Mouse (Mus musculus): ENCODE results near the gene Erich2. TPM values are rescaled to one million over a fixed set of nuclear protein-coding genes. Genes with fewer than 3 reads are reported as not detected.
"Not testable (repeated sequence)": the region's sequence is repeated elsewhere in the genome, so short reads cannot be mapped to it uniquely, and the experiment has no call there.

The Erich2 gene
- 0.38 and 0.93 TPM in 2 replicates for polyA plus RNA-seq (2016; fragmentation: Nextera tagmentation; extraction: Ambion mirVana)

DNA sequence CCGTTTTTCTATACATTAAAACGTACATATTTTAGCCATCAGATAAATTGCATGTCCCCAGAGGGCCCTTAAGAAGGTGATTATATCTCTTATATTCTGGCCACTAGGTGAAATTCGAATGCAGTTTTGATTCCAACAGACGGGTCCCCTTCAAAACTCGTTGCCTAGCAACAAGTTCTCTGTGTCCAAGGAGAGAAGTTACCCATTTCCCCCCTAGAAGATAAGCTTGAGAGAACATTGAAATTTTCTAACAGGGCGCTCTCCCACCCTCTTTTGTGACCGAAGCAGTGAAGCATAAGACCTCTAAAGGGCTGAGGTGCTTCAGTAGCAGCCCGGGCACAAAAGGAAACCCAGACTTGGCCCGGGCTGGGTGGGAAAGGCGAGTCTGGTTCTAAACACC is at the start of gene Erich2:
Gene Erich2 (plus strand): TSS at position 324 of the 400 bp plus-strand sequence.
- peak within 1 kb of the TSS; percentile 51 for H3K9ac ChIP-seq (replicated peaks)
- peak within 1 kb of the TSS; percentile 54 for H3K4me3 ChIP-seq (replicated peaks)
- peaks cover 5% of the 10 kb centered on the region for H3K4me1 ChIP-seq (replicated peaks)
- peak within 1 kb of the TSS; percentile 78 for H3K4me2 ChIP-seq
- peaks cover 8% of the 10 kb centered on the region for H3K27me3 ChIP-seq
- H3K9me3 ChIP-seq, result no peaks in the 10 kb centered on the region
- WGBS, result 23% methylated on average over 10 of the region's 10 CpGs
- no peaks in the 10 kb centered on the region for H3K36me3 ChIP-seq
- no peak for ATAC-seq (ENCODE audit: insufficient number of reproducible peaks, insufficient read depth, low FRiP score, low TSS enrichment, low read depth)
- H3K27ac ChIP-seq, result no peak within 1 kb of the TSS

- Histone ChIP-seq H3K9me3 (no peaks in the 10 kb centered on the region), H3K27me3 (peaks cover 3% of the 10 kb centered on the region; the same call in 1 of the 2 replicates), H3K4me2 (no peak overlapping the region), H3K27ac (no peak overlapping the region), H3K36me3 (no peaks in the 10 kb centered on the region), H3K4me3 (replicated peaks) (no peak overlapping the region), H3K9ac (replicated peaks) (no peak overlapping the region), H3K4me1 (replicated peaks) (no peaks in the 10 kb centered on the region)
- no peak for ATAC-seq (ENCODE audit: insufficient number of reproducible peaks, insufficient read depth, low FRiP score, low TSS enrichment, low read depth)
- 86% methylated on average over 1 of the region's 1 CpGs for WGBS
Observed at GRCm38 (mm10) chr2:70463606-70464005, 45.0 kb upstream of the Erich2 start.

GRCm38 (mm10) chr2:70471136-70471535 is 37.5 kb upstream of the Erich2 start:
- Histone ChIP-seq H3K36me3 (no peaks in the 10 kb centered on the region), H3K4me1 (replicated peaks) (peaks cover 36% of the 10 kb centered on the region), H3K4me2 (no peak overlapping the region), H3K27me3 (peaks cover 66% of the 10 kb centered on the region), H3K9ac (replicated peaks) (no peak overlapping the region), H3K9me3 (no peaks in the 10 kb centered on the region), H3K27ac (no peak overlapping the region), H3K4me3 (replicated peaks) (no peak overlapping the region)
- no peak for ATAC-seq (ENCODE audit: insufficient number of reproducible peaks, insufficient read depth, low FRiP score, low TSS enrichment, low read depth)
- 7% methylated on average over 5 of the region's 5 CpGs for WGBS

DNA sequence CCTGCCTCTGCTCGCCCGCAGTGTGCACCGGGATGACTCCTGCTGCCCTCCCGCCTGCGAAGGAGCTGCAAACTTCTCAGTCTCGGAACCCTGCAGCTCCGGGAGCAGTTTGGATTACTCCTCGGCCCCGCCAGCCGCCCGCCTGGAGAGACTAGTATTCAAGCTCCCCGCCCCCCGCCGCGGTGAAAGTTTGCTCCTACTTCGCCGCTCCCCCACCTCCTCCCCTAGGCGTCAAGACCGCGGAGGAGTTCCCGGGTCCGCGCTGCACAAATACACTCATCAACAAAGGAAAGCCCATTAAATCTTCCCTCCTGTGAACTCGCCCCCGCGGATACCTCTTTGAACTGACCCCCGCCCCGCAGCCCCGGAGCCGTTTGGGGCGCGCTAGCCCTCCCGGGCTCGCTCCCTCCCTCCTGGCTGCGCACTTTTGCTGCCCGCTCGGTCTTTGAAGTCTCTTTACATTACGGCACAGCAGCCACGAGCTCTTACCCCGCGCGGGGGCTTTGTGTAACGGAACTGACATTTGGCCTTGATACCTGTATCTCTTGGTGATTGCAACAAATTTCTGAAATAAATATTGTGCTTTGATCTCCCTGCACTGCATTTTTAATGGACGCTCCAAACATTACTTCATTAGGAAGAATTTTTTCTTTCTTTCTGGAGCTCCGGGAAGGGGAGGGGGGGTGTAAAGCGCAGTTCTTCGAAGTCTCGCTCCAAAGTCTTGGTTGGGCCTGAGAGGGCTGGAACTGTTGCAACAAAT is 36.6 kb upstream of the Erich2 start:
- Histone ChIP-seq H3K4me2 (peak overlapping the region; percentile 82), H3K9me3 (no peaks in the 10 kb centered on the region), H3K27me3 (peaks cover 75% of the 10 kb centered on the region), H3K9ac (replicated peaks) (peak overlapping the region; percentile 42), H3K36me3 (no peaks in the 10 kb centered on the region), H3K4me3 (replicated peaks) (peak overlapping the region; percentile 45), H3K4me1 (replicated peaks) (peaks cover 45% of the 10 kb centered on the region), H3K27ac (no peak overlapping the region)
- ATAC-seq (ENCODE audit: insufficient number of reproducible peaks, insufficient read depth, low FRiP score, low TSS enrichment, low read depth), result no peak
- WGBS, result 1% methylated on average over 48 of the region's 48 CpGs

GRCm38 (mm10) chr2:70497715-70498318 is 10.8 kb upstream of the Erich2 start:
- 0 out of 2 replicates have a peak, but pooled peaks cover 7% of the 10 kb centered on the region for H3K4me1 ChIP-seq (replicated peaks)
- H3K9ac ChIP-seq (replicated peaks), result no peak overlapping the region
- H3K4me3 ChIP-seq (replicated peaks), result no peak overlapping the region
- ATAC-seq (ENCODE audit: insufficient number of reproducible peaks, insufficient read depth, low FRiP score, low TSS enrichment, low read depth), result no peak
- H3K9me3 ChIP-seq, result no peaks in the 10 kb centered on the region
- no peak overlapping the region for H3K4me2 ChIP-seq
- no peak overlapping the region for H3K27ac ChIP-seq
- WGBS, result 28% methylated on average over 13 of the region's 13 CpGs
- peaks cover 17% of the 10 kb centered on the region for H3K27me3 ChIP-seq
- H3K36me3 ChIP-seq, result no peaks in the 10 kb centered on the region

DNA sequence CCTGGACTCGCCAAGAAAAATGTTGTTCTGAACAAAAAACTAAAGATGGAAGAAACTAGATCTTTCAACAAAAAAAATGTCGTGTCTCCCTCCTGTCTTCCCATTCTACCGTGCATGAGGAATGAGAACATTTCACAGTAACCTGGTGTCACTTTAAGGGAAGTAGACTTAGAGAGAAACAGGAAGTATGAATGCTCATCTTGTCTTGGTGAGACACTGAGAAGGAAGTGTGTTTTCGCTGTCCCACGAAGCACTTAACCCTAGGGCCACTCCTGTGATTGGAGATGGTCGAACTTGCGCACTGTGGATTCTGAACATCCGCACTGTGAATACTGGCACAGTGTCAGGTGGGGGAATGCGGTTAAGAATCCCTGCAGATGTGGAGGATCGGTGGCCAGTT is 5.2 kb upstream of the Erich2 start:
- peaks cover under 1% of the 10 kb centered on the region; the same call in 1 of the 2 replicates for H3K4me1 ChIP-seq (replicated peaks)
- no peak overlapping the region for H3K4me2 ChIP-seq
- no peak overlapping the region for H3K9ac ChIP-seq (replicated peaks)
- 87% methylated on average over 10 of the region's 10 CpGs for WGBS
- no peak for ATAC-seq (ENCODE audit: insufficient number of reproducible peaks, insufficient read depth, low FRiP score, low TSS enrichment, low read depth)
- no peaks in the 10 kb centered on the region for H3K9me3 ChIP-seq
- no peak overlapping the region for H3K27ac ChIP-seq
- no peaks in the 10 kb centered on the region for H3K36me3 ChIP-seq
- no peak overlapping the region for H3K4me3 ChIP-seq (replicated peaks)
- peaks cover 2% of the 10 kb centered on the region for H3K27me3 ChIP-seq

DNA sequence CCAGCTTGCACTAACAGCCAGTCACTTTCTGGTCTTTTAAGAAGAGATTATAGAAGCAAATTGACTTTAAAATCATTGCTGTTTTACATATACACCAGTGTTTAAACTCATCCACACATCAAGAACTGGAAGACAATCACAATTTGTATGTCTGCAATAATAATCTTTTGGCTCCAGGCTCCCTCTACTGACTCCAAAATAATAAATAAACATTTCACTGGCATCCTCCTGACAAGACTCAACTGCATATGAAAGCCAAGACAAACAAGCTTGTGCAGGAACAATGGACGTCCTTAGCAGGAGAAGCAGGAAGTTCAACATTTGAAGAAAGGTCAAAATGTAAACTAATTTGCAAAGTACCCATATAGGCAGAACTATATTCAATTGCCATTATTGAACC is 3.4 kb upstream of the Erich2 start:
- ATAC-seq (ENCODE audit: insufficient number of reproducible peaks, insufficient read depth, low FRiP score, low TSS enrichment, low read depth), result no peak
- Histone ChIP-seq H3K9me3 (no peaks in the 10 kb centered on the region), H3K4me2 (no peak overlapping the region), H3K27ac (no peak overlapping the region), H3K4me3 (replicated peaks) (no peak overlapping the region), H3K36me3 (no peaks in the 10 kb centered on the region), H3K9ac (replicated peaks) (no peak overlapping the region), H3K4me1 (replicated peaks) (peaks cover 5% of the 10 kb centered on the region), H3K27me3 (peaks cover 6% of the 10 kb centered on the region)
- WGBS, result 29% methylated on average over 1 of the region's 1 CpGs

GRCm38 (mm10) chr2:70505896-70506295 is 2.7 kb upstream of the Erich2 start:
- Histone ChIP-seq H3K4me1 (replicated peaks) (peaks cover 5% of the 10 kb centered on the region), H3K27ac (no peak overlapping the region), H3K36me3 (no peaks in the 10 kb centered on the region), H3K4me2 (no peak overlapping the region), H3K27me3 (peaks cover 8% of the 10 kb centered on the region), H3K9ac (replicated peaks) (no peak overlapping the region), H3K4me3 (replicated peaks) (no peak overlapping the region), H3K9me3 (no peaks in the 10 kb centered on the region)
- ATAC-seq (ENCODE audit: insufficient number of reproducible peaks, insufficient read depth, low FRiP score, low TSS enrichment, low read depth), result no peak
- WGBS, result 29% methylated on average over 4 of the region's 4 CpGs

GRCm38 (mm10) chr2:70506372-70506771 is 2.2 kb upstream of the Erich2 start:
- no peak overlapping the region for H3K4me2 ChIP-seq
- no peak overlapping the region for H3K9ac ChIP-seq (replicated peaks)
- H3K27me3 ChIP-seq, result peaks cover 8% of the 10 kb centered on the region
- 62% methylated on average over 2 of the region's 2 CpGs for WGBS
- no peaks in the 10 kb centered on the region for H3K36me3 ChIP-seq
- H3K4me1 ChIP-seq (replicated peaks), result peaks cover 5% of the 10 kb centered on the region
- no peaks in the 10 kb centered on the region for H3K9me3 ChIP-seq
- ATAC-seq (ENCODE audit: insufficient number of reproducible peaks, insufficient read depth, low FRiP score, low TSS enrichment, low read depth), result no peak
- no peak overlapping the region for H3K4me3 ChIP-seq (replicated peaks)
- H3K27ac ChIP-seq, result no peak overlapping the region

DNA sequence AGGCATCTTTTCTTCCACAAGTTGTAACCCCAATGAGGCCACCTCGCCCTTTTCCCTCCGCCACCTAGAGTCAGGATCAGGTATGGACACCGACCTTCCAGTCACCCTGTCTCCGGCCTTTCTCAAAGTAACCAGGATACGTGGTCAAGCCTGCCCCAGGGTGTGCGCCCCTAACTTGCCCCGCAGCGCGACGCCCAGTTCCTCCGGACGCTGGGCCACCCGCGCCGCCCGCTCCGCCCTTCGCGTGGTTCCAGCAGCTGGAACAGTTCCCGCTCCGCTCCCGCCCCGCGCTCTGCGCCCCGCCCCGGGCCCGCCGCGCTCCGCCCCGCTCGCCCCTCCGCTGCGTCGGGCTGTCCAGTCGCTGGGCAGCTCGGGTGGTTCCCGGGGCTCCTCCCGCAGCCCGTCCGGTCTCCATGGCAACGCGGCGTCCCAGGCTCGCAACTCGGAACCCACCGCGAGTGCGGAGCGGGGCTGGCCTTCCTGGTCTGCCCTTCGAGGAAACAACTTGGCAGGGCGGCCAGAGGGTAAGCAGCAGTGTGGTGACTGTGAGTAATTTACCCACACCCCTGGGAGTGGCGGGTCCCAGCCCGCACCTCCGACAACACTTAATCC is 508 bp downstream of the Erich2 start:
- Histone ChIP-seq H3K9ac (replicated peaks) (peak overlapping the region; percentile 51), H3K36me3 (no peaks in the 10 kb centered on the region), H3K9me3 (no peaks in the 10 kb centered on the region), H3K27ac (no peak overlapping the region), H3K4me2 (peak overlapping the region; percentile 78), H3K4me3 (replicated peaks) (peak overlapping the region; percentile 54), H3K4me1 (replicated peaks) (peaks cover 5% of the 10 kb centered on the region), H3K27me3 (peaks cover 8% of the 10 kb centered on the region)
- ATAC-seq (ENCODE audit: insufficient number of reproducible peaks, insufficient read depth, low FRiP score, low TSS enrichment, low read depth), result peak; percentile 95
- WGBS, result under 1% methylated on average over 53 of the region's 56 CpGs

DNA sequence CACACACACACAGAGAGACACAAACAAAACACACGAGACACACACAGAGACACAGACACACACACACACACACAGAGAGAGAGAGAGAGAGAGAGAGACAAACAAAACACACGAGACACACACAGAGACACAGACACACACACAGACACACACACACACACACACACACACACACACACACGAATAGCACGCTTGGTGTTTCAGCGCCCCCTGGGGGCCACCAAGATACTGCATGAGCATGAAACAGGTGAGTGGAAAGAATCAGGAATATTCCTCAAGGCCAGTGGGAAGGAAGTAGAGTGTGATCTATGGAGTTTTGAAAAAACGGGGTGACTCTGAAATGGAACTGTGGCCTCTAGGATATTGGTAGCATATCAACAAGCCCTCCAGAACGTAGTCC is 29.7 kb downstream of the Erich2 start:
- not testable (repeated sequence) for H3K27ac ChIP-seq; ATAC-seq (ENCODE audit: insufficient number of reproducible peaks, insufficient read depth, low FRiP score, low TSS enrichment, low read depth); H3K4me1 ChIP-seq (replicated peaks); H3K9me3 ChIP-seq; H3K4me3 ChIP-seq (replicated peaks); H3K9ac ChIP-seq (replicated peaks); H3K27me3 ChIP-seq; H3K36me3 ChIP-seq; H3K4me2 ChIP-seq
- WGBS, result 43% methylated on average over 7 of the region's 7 CpGs
